Mouse (Mus musculus) gastrocnemius, adult 2 months (tissue): Measurements from ENCODE around the gene Pax9. TPM values are rescaled to one million over a fixed set of nuclear protein-coding genes. Genes with fewer than 3 reads are reported as not detected.

Experiments
- DNase-seq: peaks from one replicate; pipeline ENCODE4 v3.0.0; 2022
- H3K27ac ChIP-seq: fragments of 200-600 bp; 2 replicates; pipeline ENCODE4 v1.8.1; 2022; ENCODE audit warnings: mild to moderate bottlenecking
- H3K4me3 ChIP-seq: fragments of 200-600 bp; 2 replicates; pipeline ENCODE4 v1.8.1; 2022; ENCODE audit warnings: mild to moderate bottlenecking, moderate library complexity
- CTCF ChIP-seq: fragments of 200-600 bp; IDR thresholded peaks from 2 replicates; pipeline ENCODE4 v1.8.1; 2022; ENCODE audit warnings: antibody characterized with exemption, mild to moderate bottlenecking, moderate library complexity
- intact Hi-C: fragments of 180-260 bp; cut with DNase I; formaldehyde crosslinking; loops from one replicate; pipeline ENCODE4 v1.15.1; 2025
- total RNA-seq, 2 experiments: library from RNA; stranded (reverse); gene quantifications; 2 replicates each; pipeline ENCODE4 v1.2.3; 2021

Gene Pax9
- total RNA-seq, 2 experiments from 2014 or later, result 0.06 to 0.10 TPM

- no peak for TF ChIP-seq CTCF
- intact Hi-C loops, result no loop called here
- Histone ChIP-seq H3K4me3 (no peak overlapping the region), H3K27ac (no peak overlapping the region)
- DNase-seq, result no peak
These were observed 8.6 kb downstream of the Pax9 start for GRCm38 (mm10) chr12:56699915-56700900.

DNA sequence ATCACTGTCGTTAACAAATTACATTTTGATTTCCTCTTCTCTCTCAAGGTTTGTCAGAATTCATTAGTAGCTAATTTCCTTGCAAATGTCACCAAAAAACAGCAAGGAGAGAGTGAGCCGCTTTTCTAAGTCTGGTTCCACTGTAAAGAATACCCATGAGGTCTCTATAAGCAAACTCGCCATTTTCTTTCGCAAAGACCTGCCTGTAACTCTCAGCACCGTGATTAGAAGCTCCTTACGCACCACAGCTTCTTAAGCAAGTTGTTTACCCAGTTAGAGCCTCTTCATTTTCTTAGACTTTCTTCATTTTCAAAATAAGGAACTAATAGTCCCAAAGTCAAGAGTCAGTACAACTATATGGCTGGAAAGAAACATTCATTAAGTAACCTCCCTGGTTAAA, 9.4 kb downstream of the Pax9 start:
- no peak for DNase-seq
- Histone ChIP-seq H3K4me3 (no peak overlapping the region), H3K27ac (no peak overlapping the region)
- no peak for TF ChIP-seq CTCF
- intact Hi-C loops, result no loop called here

DNA sequence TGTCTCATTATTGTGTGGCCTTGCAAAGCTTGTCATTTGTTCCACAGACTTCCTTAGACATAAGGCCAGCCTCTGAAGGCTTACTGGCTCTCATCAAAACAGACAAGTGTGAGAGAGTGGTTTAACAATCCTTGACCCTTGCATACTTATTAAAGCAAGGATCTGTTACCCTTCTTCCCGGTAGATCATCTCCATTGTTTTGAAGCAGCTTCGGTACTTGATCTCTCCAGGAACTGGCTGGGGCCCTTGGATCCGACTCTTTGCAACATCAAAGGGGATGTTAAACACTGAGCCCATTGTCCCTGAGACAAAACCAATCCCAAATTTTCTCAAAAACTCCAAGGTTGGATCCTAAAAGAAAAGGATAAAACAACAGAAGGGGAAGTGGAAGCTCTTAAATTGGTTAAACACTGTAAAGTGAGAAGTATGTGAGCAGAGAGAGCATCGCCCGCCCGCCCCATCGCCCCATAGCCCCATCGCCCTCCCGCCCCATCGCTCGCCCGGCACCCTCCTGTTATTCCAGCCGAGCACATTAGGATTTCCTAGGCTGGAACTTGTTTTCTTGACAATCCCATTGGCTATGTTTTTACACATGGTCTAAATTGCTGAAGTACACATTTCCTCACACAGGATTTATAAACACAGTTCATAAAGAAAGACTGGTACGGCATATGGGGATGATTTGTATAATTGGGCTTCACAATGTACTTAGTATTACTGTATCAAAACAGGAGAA, 26.6 kb downstream of the Pax9 start:
- no peak overlapping the region for H3K27ac ChIP-seq
- H3K4me3 ChIP-seq, result no peak overlapping the region
- intact Hi-C loops, result no loop called here
- DNase-seq, result no peak
- no peak for TF ChIP-seq CTCF

GRCm38 (mm10) chr12:56718707-56719051, 27.1 kb downstream of the Pax9 start:
- no peak for TF ChIP-seq CTCF
- no peak overlapping the region for H3K27ac ChIP-seq
- intact Hi-C loops, result no loop called here
- DNase-seq, result no peak
- H3K4me3 ChIP-seq, result no peak overlapping the region

DNA sequence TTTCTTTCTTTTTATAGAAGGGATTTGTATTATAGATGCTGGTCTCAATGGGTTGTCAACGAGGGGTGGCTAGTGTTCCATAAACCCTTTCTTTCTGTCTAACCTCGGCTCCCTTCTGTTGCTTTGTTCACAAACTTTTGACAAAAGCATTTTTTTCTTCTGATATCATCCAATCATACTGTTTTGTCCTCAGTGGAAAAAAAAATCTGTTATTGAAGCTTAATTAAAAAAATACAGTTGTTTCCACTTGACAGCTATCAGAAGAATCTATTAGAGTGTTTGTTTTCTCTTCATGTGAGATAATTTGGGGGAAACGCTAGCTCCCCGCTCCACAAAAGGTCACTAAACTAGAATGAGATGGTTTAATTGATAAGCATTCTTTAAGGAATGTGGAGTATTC, 36.1 kb downstream of the Pax9 start:
- Histone ChIP-seq H3K27ac (no peak overlapping the region), H3K4me3 (no peak overlapping the region)
- no peak for TF ChIP-seq CTCF
- intact Hi-C loops, result no loop called here
- DNase-seq, result no peak

DNA sequence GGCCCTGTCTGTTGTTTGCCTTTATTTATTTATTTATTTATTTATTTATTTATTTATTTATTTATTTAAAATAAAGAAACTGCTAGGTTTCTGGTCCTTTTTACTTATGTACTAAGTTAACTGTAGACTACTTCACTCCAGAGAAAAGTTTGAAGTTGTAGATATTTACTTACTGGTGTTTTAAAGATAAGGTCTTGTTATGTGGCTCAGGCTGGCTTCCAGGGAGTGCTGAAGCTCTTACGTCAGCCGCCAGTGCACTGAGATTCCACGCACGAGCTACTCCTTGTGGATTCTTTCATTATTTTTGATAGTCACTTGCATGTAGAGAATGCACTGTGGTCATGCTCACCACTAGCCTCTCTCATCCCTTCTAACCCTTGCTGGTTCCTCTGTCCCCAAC, 45.5 kb downstream of the Pax9 start:
- no peak overlapping the region for H3K4me3 ChIP-seq
- no peak for TF ChIP-seq CTCF
- no peak overlapping the region for H3K27ac ChIP-seq
- intact Hi-C loops, result no loop called here
- DNase-seq, result no peak

Other genes with a start within 250 kb of the Pax9 start
- gene Nkx2-1, start 154.9 kb upstream of the Pax9 start, total RNA-seq, result not detected
- gene Nkx2-9, start 78.5 kb upstream of the Pax9 start, total RNA-seq, result not detected